Mouse (Mus musculus) telencephalon, adult 2 months (tissue): ENCODE results near the gene Agpat1.

Experiments
- DNase-seq: peaks from one replicate; pipeline ENCODE4 v3.0.0-alpha.2; 2011; ENCODE audit warnings: low read depth, low spot score

Gene Agpat1

DNA sequence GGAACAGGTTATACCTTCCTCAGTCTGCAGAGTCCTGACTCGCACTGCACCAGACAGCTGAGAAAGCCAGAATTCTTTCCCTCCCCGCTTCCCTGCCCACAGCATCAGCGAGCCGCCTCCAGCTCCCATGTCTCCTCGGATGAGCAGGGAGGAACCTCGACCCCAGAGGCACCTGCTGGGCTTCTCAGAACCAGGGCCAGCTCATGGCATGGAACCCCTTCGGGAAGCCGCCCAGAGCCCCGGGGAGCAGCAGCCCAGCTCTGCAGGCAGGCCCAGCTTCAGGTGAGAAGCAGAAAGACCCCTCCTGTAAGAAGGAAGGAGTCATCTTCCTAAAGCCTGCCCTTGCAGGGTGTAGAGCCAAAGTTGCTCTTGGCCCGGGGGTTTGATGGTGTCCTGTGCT, 48.5 kb downstream of the Agpat1 start:
- DNase-seq = no peak

DNA sequence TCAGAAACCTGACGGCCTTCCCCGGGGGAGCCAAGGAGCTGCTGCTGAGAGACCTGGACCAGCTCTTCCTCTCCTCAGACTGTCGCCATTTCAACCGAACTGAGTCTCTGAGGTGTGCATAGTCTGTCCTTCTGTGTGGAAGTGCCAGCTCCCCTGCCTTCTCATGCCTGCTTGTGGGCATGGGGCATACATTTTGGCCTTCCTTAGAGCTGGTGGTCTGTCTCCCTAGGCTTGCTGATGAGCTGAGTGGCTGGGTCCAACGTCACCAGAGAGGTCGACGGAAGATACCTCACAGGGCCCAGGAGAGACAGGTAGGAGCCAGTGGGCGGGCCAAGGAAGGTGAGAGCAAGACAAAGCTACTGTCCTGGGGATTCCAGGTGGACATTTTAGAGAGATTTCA, 48.9 kb downstream of the Agpat1 start:
- DNase-seq = no peak

DNA sequence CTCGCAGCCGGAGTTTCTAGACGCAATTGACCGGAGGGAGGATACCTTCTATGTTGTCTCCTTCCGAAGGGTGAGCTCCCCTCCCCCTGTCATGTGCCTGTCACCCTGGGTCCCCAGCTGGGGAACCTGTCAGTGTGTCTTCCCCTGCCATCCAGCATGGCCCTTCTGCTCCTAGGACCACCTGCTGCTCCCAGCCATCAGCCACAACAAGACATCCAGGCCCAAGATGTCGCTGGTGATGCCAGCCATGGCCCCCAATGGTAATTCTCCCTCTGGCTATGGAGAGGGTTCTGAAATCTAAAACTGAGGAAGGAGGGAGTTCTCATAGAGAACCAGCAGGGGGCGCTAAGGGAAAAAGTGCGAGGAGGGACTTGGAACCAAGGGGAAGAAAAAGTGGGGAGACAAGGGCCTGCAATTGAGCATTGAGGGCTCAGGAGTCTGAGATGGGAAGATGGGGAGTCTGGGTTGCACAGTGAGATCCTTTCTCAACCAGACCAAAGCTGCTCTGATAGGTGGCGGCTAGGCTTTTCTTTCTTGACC, 49.8 kb downstream of the Agpat1 start:
- no peak for DNase-seq

DNA sequence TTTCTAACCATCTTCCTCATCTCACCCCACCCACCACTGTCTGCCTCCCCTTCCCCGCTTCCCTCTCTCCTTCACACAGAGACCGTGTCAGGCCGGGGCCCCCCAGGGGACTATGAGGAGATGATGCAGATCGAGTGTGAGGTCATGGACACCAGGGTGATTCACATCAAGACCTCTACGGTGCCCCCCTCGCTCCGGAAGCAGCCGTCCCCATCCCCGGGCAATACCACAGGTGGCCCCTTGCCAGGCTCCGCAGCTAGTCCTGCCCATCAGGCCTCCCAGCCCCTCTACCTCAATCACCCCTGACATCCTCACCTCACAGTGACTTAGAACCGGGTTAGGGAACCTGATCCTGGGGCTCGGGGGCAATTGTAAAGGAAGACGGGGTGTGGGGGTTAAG, 50.3 kb downstream of the Agpat1 start:
- no peak for DNase-seq

DNA sequence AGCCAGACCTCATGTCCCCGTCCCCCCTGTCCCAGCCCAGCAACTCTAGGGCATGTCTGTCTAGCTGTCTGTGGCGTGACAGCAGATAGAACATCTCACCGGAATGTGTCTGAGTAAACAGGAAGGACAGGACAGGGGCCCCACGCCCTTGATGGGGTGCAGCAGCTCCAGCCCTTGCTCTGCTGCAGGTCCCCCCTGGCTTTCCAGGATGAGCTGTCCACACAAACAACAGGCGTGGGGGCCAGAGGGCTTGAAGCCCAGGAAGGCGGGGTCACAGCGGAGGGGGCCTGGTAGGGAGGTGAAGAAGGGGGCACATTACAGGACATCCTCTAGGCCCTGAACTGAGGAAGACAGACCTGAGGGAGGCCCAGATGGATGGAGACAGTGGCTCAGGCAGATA, 51.1 kb downstream of the Agpat1 start:
- DNase-seq = no peak

DNA sequence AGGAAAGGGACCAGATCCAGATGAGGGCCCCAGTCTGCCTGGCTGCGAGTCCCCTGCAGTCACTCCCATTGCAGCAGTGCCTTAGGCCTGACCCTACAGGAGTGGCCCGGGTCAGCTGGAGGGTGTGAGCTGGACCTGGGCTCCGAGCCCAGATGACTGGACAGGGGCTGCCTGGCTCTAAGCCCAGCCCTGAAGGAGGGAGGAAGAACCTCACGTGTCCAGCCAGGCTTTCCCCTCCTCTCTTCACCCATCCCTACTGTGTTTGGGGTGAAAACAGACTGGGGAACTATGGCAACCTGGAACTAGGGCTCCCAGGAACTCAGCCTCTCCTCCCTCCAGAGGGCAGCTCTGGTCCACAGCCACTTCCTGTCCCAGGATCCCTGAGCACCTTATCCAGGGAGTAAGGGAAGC, 51.5 kb downstream of the Agpat1 start:
- no peak for DNase-seq

DNA sequence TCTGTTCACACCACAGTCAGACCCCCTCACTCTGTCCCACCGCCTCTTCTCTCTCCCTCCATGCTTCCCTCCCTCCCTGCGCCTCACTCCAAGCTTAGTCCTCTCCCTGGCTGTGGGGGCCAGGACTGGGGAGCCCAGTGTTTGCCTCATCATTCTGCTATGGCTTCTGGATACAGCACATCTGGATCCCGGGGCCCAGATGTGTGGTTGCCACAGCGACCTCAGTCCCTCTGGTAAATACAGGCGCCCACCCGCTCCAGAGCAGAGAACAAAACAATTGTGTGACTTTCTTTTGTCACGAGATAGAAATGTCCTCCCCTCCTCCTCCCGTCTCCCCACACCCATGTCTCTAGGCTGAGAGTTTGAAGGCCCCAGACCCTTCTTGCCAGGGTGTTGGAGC, 52.6 kb downstream of the Agpat1 start:
- DNase-seq = no peak

GRCm38 (mm10) chr17:34657271-34657670, 53.2 kb downstream of the Agpat1 start:
- DNase-seq = no peak

- DNase-seq = no peak
Measured at GRCm38 (mm10) chr17:34658145-34658544, 54.1 kb downstream of the Agpat1 start.

GRCm38 (mm10) chr17:34658591-34658990, 54.5 kb downstream of the Agpat1 start:
- no peak for DNase-seq

DNA sequence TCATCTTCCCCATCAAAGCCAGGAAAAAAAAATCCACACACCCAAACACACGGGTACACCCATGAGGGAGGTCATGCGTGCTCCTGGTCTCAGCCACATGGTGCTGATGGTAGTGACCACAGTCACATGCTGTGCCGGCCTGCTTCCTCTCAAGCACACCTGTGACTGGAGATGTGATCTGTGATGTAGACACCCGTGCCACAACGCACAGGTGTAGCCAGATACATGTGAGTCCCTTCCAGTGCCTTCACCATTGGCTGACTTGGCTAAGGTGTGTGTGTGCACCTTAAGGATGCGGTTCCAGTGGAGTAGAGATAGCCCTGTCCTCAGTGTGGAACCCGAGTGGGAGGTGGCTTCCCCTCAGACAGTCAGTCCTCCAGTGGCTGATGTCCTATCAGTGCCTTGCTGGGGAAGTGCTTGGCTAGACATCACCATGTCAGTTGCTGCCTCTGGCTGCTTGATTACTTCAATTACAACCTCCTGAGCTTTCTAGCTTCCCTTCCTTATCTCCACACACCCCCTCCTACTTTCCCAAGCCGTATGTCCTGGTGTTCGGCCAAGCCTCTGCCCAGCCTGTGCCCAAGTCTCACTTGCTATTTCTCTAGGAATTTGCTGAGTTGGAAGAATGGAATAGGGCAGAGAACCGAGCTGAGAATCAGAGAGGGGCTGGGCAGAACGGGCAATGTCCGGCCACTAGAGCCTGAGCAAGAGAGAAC, 55.3 kb downstream of the Agpat1 start:
- no peak for DNase-seq

DNA sequence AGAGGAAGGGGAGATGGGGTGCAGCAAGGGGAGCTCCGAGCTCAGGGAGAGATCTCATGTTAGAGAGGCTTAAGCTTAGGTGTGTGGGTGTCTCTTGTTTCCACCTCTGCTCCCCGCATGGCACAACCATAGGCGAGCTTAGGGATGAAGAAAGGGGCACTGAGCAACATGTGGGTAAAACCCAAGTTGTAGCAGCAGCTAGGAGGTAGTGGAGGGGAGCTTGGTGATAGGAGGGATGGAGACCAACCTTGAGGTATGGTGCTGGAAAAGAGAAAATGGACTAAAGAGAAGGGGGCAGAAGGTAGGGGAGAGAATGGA, 55.8 kb downstream of the Agpat1 start:
- DNase-seq = no peak

GRCm38 (mm10) chr17:34660259-34660820, 56.3 kb downstream of the Agpat1 start:
- DNase-seq = no peak

GRCm38 (mm10) chr17:34661121-34661591, 57.1 kb downstream of the Agpat1 start:
- no peak for DNase-seq

DNA sequence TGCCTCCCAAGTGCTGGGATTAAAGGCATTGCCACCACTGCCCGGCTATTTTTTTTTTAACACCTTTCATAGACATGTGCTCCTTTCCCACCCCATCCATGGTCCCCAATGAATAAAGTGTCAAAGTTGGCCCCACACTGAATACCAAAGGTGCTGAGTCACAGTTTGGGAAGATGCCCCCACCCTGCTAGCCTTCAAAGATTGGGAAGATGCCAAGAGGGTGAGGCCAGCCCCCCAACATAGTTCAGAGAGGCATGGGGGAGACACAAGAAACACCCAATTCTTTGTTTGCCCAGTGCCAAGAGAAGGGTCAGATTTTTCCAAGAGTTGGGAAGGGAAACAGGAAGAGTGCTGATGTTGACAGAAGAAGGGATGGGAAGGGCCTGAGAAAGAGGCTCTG, 58.4 kb downstream of the Agpat1 start:
- no peak for DNase-seq

- no peak for DNase-seq
Measured at GRCm38 (mm10) chr17:34662978-34663377, 58.9 kb downstream of the Agpat1 start.
